Mouse (Mus musculus) heart, postnatal 0 days (tissue): ENCODE results near the gene Chit1.

Experiments
- CTCF ChIP-seq: IDR thresholded peaks from 2 replicates; pipeline ENCODE4 v1.5.1; 2016; ENCODE audit warnings: antibody characterized with exemption, control low read depth, low read depth
- EP300 ChIP-seq: IDR thresholded peaks from 2 replicates; pipeline ENCODE4 v1.6.1; 2016; ENCODE audit warnings: antibody characterized with exemption, low read depth

GRCm38 (mm10) chr1:134154121-134154520 lies 43.1 kb downstream of the Chit1 start:
- TF ChIP-seq CTCF = no peak
- TF ChIP-seq EP300 = no peak
